In the genomic region with DNA sequence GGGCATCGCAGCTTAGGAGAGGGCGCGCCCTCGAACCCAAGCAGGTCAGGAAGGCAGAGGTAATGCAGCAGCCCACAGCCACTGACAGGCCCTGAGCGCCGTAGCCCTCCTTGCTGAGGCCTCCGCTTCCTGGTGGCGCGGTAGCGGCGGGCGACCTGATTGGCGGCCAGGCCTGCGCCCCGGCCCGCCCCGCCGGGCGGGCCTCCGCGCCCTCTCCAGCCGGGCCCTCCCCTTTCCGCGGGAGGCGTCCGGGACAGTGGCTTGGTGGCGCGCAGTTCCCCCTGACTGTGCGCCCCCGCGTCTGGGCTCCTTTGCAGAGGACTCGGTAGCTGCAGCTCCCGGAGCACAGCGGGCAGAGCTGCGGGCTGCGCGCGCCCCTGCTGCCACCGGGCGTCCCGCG, we compare ENCODE assay signal across 8 mouse cellular contexts.
DNase-seq lines count a peak whose midpoint lies in the region.
"Not testable (repeated sequence)": the region's sequence is repeated elsewhere in the genome, so short reads cannot be mapped to it uniquely, and the experiment has no call there.

No protein-coding gene starts in this region.

- H3K4me1 ChIP-seq in hindbrain, embryonic 10.5 days (replicated peaks): not testable (repeated sequence)

- peaks cover 13% of the 10 kb centered on the region; the same call in 1 of the 2 replicates for H3K9me3 ChIP-seq in hindbrain, embryonic 10.5 days

- DNase-seq in ZHBTc4 (ENCODE audit: low read depth, low spot score): peak; percentile 93
- peak; percentile 59 for DNase-seq in embryo, embryonic 9.5 days (ENCODE audit: extremely low spot score)
- peak; percentile 8 for DNase-seq in gastrocnemius, postnatal 10 days
- peak; percentile 64 for DNase-seq in hindbrain, embryonic 10.5 days (ENCODE audit: low spot score)
- DNase-seq in kidney, postnatal 4 days: peak; percentile 52 to 68
- peak; percentile 0 for DNase-seq in lung, postnatal 14 days
- DNase-seq in ovary, postnatal 10 days (ENCODE audit: low spot score): peak; percentile 0
- DNase-seq in urinary bladder, adult 2 months (ENCODE audit: low spot score): peak; percentile 23

- under 1% methylated on average over 42 of the region's 42 CpGs for WGBS in hindbrain, embryonic 10.5 days

- H3K27ac ChIP-seq in hindbrain, embryonic 10.5 days: peak overlapping the region; percentile 56; the same call in 1 of the 2 replicates

- H3K27me3 ChIP-seq in hindbrain, embryonic 10.5 days (ENCODE audit: insufficient read depth, poor library complexity, severe bottlenecking): not testable (repeated sequence)

- not testable (repeated sequence) for H3K36me3 ChIP-seq in hindbrain, embryonic 10.5 days

- H3K4me3 ChIP-seq in hindbrain, embryonic 10.5 days: peak overlapping the region; percentile 57

Comparison
In these comparisons a context has a peak if more than half of its experiments do, and no peak if none do; other contexts are left out.
1. Peak in every context shown above with its lines: DNase-seq, H3K4me3 ChIP-seq and H3K27ac ChIP-seq.
2. DNase-seq: peak in every context shown above with its lines; median percentile 93 in ZHBTc4; 64 in hindbrain, embryonic 10.5 days; 60 in kidney, postnatal 4 days; 59 in embryo, embryonic 9.5 days; 23 in urinary bladder, adult 2 months; 8 in gastrocnemius, postnatal 10 days; 0 in lung, postnatal 14 days; 0 in ovary, postnatal 10 days.